Mouse (Mus musculus) forebrain, embryonic 15.5 days (tissue): ENCODE results near the gene Dennd5a. TPM values are rescaled to one million over a fixed set of nuclear protein-coding genes. Genes with fewer than 3 reads are reported as not detected.
"Not testable (repeated sequence)": the region's sequence is repeated elsewhere in the genome, so short reads cannot be mapped to it uniquely, and the experiment has no call there.

Experiments
- ATAC-seq: fragments of 200-750 bp; cut with Nextera tagmentation; replicated peaks from 2 replicates; pipeline ENCODE4 v1.8.0; 2017; ENCODE audit warnings: mild to moderate bottlenecking, moderate TSS enrichment, moderate library complexity
- H3K27ac ChIP-seq: fragments of 300-500 bp; sonication (generic); replicated peaks from 2 replicates; pipeline ENCODE4 v1.5.1; 2015; ENCODE audit warnings: mild to moderate bottlenecking, inconsistent platforms
- H3K27me3 ChIP-seq: fragments of 300-500 bp; sonication (generic); 2 replicates; pipeline ENCODE4 v1.6.1; 2015; ENCODE audit warnings: inconsistent platforms
- H3K36me3 ChIP-seq: fragments of 300-500 bp; sonication (generic); 2 replicates; pipeline ENCODE4 v1.6.1; 2015; ENCODE audit warnings: mild to moderate bottlenecking, inconsistent platforms
- H3K4me1 ChIP-seq: fragments of 300-500 bp; sonication (generic); 2 replicates; pipeline ENCODE4 v1.6.1; 2015; ENCODE audit warnings: inconsistent platforms
- H3K4me2 ChIP-seq: fragments of 300-500 bp; sonication (generic); replicated peaks from 2 replicates; pipeline ENCODE4 v1.6.1; 2015; ENCODE audit warnings: mild to moderate bottlenecking, inconsistent platforms
- H3K4me3 ChIP-seq: fragments of 300-500 bp; sonication (generic); 2 replicates; pipeline ENCODE4 v1.5.1; 2015; ENCODE audit warnings: mild to moderate bottlenecking, inconsistent platforms
- H3K9ac ChIP-seq: fragments of 300-500 bp; sonication (generic); replicated peaks from 2 replicates; pipeline ENCODE4 v1.6.1; 2015; ENCODE audit warnings: mild to moderate bottlenecking, inconsistent platforms
- H3K9me3 ChIP-seq: fragments of 300-500 bp; sonication (generic); 2 replicates; pipeline ENCODE4 v1.6.1; 2016; ENCODE audit warnings: inconsistent platforms
- WGBS: fragments of 180-500 bp; shearing (Covaris S2); methylation state at CpG from one replicate; pipeline ENCODE4 v1.1.7; 2015; ENCODE audit warnings: mixed read lengths; 5-methylcytosine and 5-hydroxymethylcytosine counted together
- polyA plus RNA-seq: library from polyadenylated mRNA; unstranded; fragments of >200 nt; fragmentation: Nextera tagmentation; extraction: Ambion mirVana; gene quantifications from 2 replicates; pipeline ENCODE4 v1.2.1, GENCODE M21; 2015

Gene Dennd5a
- polyA plus RNA-seq, 1 experiment from 2014 or later: 47.3 TPM

- peak overlapping the region; percentile 64 for H3K9ac ChIP-seq
- H3K4me1 ChIP-seq: peaks cover 23% of the 10 kb centered on the region
- peak overlapping the region; percentile 94 for H3K27ac ChIP-seq
- H3K4me2 ChIP-seq: peak overlapping the region; percentile 71
- H3K4me3 ChIP-seq: peak overlapping the region; percentile 69
- whole genome bisulfite sequencing: under 1% methylated on average over 43 of the region's 43 CpGs
- no peaks in the 10 kb centered on the region for H3K27me3 ChIP-seq
- H3K9me3 ChIP-seq: no peaks in the 10 kb centered on the region
- peaks cover 12% of the 10 kb centered on the region; the same call in 1 of the 2 replicates for H3K36me3 ChIP-seq
- ATAC-seq: peak; percentile 99
These were observed 25.9 kb upstream of the Dennd5a start for GRCm38 (mm10) chr7:109986133-109986669.

DNA sequence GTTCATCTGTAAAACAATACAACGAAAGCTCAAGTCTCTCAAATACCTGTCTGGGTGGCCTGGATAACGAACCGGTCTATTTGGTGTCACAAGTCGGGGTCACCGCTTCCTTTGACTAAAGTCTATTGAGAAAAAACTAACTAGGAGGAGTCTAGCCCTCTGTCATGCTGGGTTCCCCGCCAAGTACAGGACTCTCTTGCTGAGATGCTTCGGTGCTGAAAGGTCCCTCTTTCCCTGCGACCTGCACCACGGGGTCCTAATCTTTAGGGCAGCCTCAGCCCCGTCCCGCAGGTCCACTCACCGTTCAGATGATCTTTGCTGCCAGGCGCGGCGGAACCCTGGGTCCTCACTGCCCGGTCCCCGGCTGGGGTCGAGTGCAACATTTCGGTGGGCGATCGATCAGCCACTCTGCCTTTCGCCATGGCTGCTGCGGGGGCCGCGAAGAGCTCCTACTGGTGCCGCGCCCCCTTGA is 25.4 kb upstream of the Dennd5a start:
- Histone ChIP-seq H3K4me1 (peaks cover 23% of the 10 kb centered on the region), H3K27me3 (no peaks in the 10 kb centered on the region), H3K4me2 (peak overlapping the region; percentile 71), H3K9ac (peak overlapping the region; percentile 64), H3K4me3 (peak overlapping the region; percentile 69), H3K9me3 (no peaks in the 10 kb centered on the region), H3K36me3 (peaks cover 13% of the 10 kb centered on the region), H3K27ac (peak overlapping the region; percentile 94)
- 0% methylated on average over 27 of the region's 27 CpGs for WGBS
- peak; percentile 57; the same call in 1 of the 2 replicates for ATAC-seq

- peaks cover 23% of the 10 kb centered on the region for H3K4me1 ChIP-seq
- not testable (repeated sequence) for H3K27me3 ChIP-seq, H3K9me3 ChIP-seq, H3K27ac ChIP-seq, H3K4me3 ChIP-seq, ATAC-seq, H3K9ac ChIP-seq
- peaks cover 19% of the 10 kb centered on the region for H3K36me3 ChIP-seq
- peak overlapping the region; percentile 71; the same call in 1 of the 2 replicates for H3K4me2 ChIP-seq
- WGBS: 70% methylated on average over 5 of the region's 5 CpGs
These were observed 24.3 kb upstream of the Dennd5a start for GRCm38 (mm10) chr7:109984608-109985007.

- H3K4me2 ChIP-seq, ATAC-seq, H3K4me3 ChIP-seq, H3K9me3 ChIP-seq, H3K4me1 ChIP-seq, H3K27ac ChIP-seq, H3K27me3 ChIP-seq, H3K9ac ChIP-seq: not testable (repeated sequence)
- peaks cover 48% of the 10 kb centered on the region for H3K36me3 ChIP-seq
- 77% methylated on average over 5 of the region's 5 CpGs for WGBS
These were observed 16.9 kb upstream of the Dennd5a start for GRCm38 (mm10) chr7:109977131-109977530.

DNA sequence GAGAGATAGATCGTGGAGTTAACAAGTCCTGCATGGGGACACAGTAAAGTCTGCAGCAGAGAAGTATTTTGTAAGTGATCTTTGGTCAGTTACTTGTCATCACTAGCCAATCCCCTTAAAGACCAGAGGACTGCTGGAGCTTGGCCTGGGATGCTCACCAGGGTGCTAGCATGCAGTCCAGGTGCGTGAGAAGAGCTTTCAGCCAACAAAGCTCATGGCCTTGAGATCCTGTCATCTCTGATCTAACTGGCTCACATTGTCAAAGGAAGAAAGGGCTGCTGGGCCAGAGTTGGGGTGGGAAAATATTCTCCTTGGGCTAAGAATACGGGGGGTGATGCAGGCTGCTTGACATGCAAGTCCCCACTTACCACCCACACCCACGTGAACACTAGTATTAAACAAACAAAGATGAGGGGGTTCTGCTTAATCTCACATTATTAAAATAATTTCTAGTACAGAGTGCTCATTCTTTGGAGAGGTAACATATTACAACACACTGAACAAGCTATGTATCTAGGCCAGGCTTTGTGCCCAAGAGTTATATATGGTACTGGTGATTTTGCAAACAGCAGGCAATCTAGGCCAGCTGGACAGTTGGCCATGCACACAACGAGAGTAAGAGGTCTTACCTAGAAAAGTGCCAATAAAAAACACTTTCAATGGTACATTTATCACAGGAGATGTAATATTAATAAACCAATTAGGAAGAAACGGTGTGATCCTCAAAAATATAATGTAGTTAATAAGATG is 15.9 kb upstream of the Dennd5a start:
- H3K4me1 ChIP-seq: no peaks in the 10 kb centered on the region
- WGBS: 92% methylated on average over 6 of the region's 6 CpGs
- H3K36me3 ChIP-seq: peaks cover 41% of the 10 kb centered on the region
- H3K4me2 ChIP-seq: no peak overlapping the region
- no peak overlapping the region for H3K4me3 ChIP-seq
- H3K9ac ChIP-seq: no peak overlapping the region
- no peaks in the 10 kb centered on the region for H3K9me3 ChIP-seq
- no peaks in the 10 kb centered on the region for H3K27me3 ChIP-seq
- no peak overlapping the region for H3K27ac ChIP-seq
- no peak for ATAC-seq

GRCm38 (mm10) chr7:109969542-109969941 is 9.3 kb upstream of the Dennd5a start:
- no peak for ATAC-seq
- peak overlapping the region; percentile 91 for H3K27ac ChIP-seq
- H3K4me3 ChIP-seq: no peak overlapping the region
- H3K27me3 ChIP-seq: no peaks in the 10 kb centered on the region
- H3K4me1 ChIP-seq: peaks cover 21% of the 10 kb centered on the region
- H3K36me3 ChIP-seq: peaks cover 3% of the 10 kb centered on the region
- no peak overlapping the region for H3K9ac ChIP-seq
- H3K9me3 ChIP-seq: no peaks in the 10 kb centered on the region
- no peak overlapping the region for H3K4me2 ChIP-seq

DNA sequence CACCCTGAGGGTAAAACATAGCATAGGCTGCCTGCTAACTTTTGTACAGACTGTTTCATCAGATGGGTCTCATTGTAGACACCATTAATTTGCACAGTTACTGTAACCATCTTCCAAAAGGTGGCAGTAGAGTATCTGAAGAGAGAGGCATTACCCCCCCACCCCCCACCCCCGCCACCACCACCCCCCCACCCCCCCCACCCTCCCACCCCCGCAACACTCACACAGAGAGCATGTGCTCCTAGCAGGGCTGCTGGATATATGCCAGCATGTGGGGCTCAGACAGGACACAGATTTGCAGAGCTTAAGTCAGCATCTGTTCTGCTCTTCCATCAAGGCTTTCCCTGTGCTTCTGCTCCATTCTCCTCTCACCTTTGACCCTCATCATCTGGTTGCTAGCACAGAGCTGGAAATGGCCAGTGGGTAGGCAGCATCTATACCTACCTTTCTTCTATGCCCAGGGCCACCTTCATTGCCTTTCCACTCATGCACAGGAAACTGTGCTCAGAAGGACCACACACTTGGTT is 8.7 kb upstream of the Dennd5a start:
- 6% methylated on average over 2 of the region's 2 CpGs for WGBS
- peak; percentile 86 for ATAC-seq

DNA sequence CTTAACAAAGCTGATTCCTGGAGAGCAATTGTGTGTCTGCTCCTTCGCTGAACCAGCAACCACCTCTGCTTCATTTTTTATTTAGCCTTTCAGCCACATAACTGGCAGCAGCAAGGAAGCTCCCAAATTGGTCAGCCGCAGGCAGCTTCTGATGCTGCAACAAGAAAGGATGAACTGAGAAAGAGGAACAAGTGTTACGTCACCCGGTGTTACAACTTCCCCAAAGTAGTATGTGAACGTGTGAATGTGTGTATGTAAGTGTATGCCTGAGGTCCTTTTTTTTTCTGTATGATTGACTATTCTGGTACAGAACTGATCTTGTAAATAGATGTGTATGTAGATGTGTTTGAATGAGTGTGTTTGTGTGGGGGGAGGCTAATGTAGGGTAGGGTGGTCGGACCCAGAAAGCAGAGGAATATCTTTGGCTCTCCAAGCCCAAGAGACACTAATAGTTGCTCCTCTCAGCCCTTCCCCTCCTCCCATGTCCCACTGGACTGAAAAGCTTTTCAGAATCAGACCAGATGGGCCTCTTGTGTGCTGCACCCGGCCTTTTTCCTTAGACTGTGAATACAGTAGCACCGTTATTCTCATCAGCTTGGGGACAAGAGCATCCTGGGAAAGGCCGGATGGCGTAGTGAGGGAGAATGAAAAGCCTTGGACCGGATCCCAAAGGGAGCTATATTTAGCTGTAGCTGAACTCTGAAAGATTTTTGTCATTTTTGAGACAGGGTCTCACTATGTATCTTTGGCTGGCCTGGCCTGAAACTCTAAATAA is 7.7 kb upstream of the Dennd5a start:
- no peak overlapping the region; the same call in 1 of the 2 replicates for H3K9ac ChIP-seq
- H3K36me3 ChIP-seq: peaks cover 3% of the 10 kb centered on the region
- no peaks in the 10 kb centered on the region for H3K27me3 ChIP-seq
- no peaks in the 10 kb centered on the region for H3K9me3 ChIP-seq
- H3K4me2 ChIP-seq: 0 out of 2 replicates have a peak overlapping the region, but pooled peaks have one; percentile 10
- H3K4me3 ChIP-seq: no peak overlapping the region
- WGBS: 25% methylated on average over 11 of the region's 11 CpGs
- H3K4me1 ChIP-seq: peaks cover 21% of the 10 kb centered on the region
- H3K27ac ChIP-seq: peak overlapping the region; percentile 90
- peak; percentile 81 for ATAC-seq

More for the DNA sequence above, 8.7 kb upstream of the Dennd5a start:
- Histone ChIP-seq H3K4me3 (no peak overlapping the region), H3K4me2 (no peak overlapping the region), H3K9ac (no peak overlapping the region), H3K36me3 (peaks cover 3% of the 10 kb centered on the region), H3K27me3 (no peaks in the 10 kb centered on the region), H3K4me1 (peaks cover 21% of the 10 kb centered on the region), H3K27ac (peak overlapping the region; percentile 91), H3K9me3 (no peaks in the 10 kb centered on the region)

GRCm38 (mm10) chr7:109965658-109966057 is 5.4 kb upstream of the Dennd5a start:
- no peak for ATAC-seq
- Histone ChIP-seq H3K4me1 (peaks cover 23% of the 10 kb centered on the region), H3K27ac (no peak overlapping the region), H3K36me3 (no peaks in the 10 kb centered on the region), H3K9ac (no peak overlapping the region), H3K27me3 (no peaks in the 10 kb centered on the region), H3K4me2 (no peak overlapping the region), H3K4me3 (no peak overlapping the region), H3K9me3 (no peaks in the 10 kb centered on the region)

GRCm38 (mm10) chr7:109963707-109964106 is 3.4 kb upstream of the Dennd5a start:
- WGBS: 96% methylated on average over 4 of the region's 4 CpGs
- Histone ChIP-seq H3K27me3 (no peaks in the 10 kb centered on the region), H3K4me2 (no peak overlapping the region), H3K4me3 (no peak overlapping the region), H3K36me3 (no peaks in the 10 kb centered on the region), H3K27ac (no peak overlapping the region), H3K4me1 (peaks cover 23% of the 10 kb centered on the region), H3K9ac (no peak overlapping the region), H3K9me3 (no peaks in the 10 kb centered on the region)
- ATAC-seq: no peak

GRCm38 (mm10) chr7:109962596-109962995 is 2.3 kb upstream of the Dennd5a start:
- no peaks in the 10 kb centered on the region for H3K36me3 ChIP-seq
- WGBS: 76% methylated on average over 4 of the region's 4 CpGs
- H3K4me1 ChIP-seq: peaks cover 22% of the 10 kb centered on the region
- H3K27ac ChIP-seq: no peak overlapping the region
- H3K9me3 ChIP-seq: no peaks in the 10 kb centered on the region
- no peak overlapping the region for H3K9ac ChIP-seq
- no peak overlapping the region for H3K4me3 ChIP-seq
- H3K27me3 ChIP-seq: no peaks in the 10 kb centered on the region
- H3K4me2 ChIP-seq: no peak overlapping the region
- no peak for ATAC-seq

GRCm38 (mm10) chr7:109961570-109961969 is 1.3 kb upstream of the Dennd5a start:
- Histone ChIP-seq H3K9me3 (no peaks in the 10 kb centered on the region), H3K36me3 (no peaks in the 10 kb centered on the region), H3K9ac (no peak overlapping the region), H3K4me1 (peaks cover 31% of the 10 kb centered on the region), H3K4me3 (no peak overlapping the region), H3K27ac (no peak overlapping the region), H3K4me2 (no peak overlapping the region), H3K27me3 (no peaks in the 10 kb centered on the region)
- WGBS: 73% methylated on average over 2 of the region's 2 CpGs
- no peak for ATAC-seq
